Mouse (Mus musculus) CH12.LX (cell line): ENCODE measurements around the gene Slc22a14. TPM values are rescaled to one million over a fixed set of nuclear protein-coding genes. Genes with fewer than 3 reads are reported as not detected.
A peak's percentile ranks its signal among the peaks of the same experiment; 100 is the strongest.
"Not testable (repeated sequence)": the region's sequence is repeated elsewhere in the genome, so short reads cannot be mapped to it uniquely, and the experiment has no call there.

Experiments used
- DNase-seq: peaks from one replicate; pipeline ENCODE4 v3.0.0-alpha.2; 2013; ENCODE audit errors: extremely low read depth
- H3K27ac ChIP-seq: 2 replicates; pipeline ENCODE4 v1.5.1; 2012; ENCODE audit warnings: low read depth, mild to moderate bottlenecking, control low read depth, moderate library complexity; ENCODE audit not compliant: insufficient read depth
- H3K27me3 ChIP-seq: replicated peaks from 2 replicates; pipeline ENCODE3; 2012; ENCODE audit warnings: inconsistent platforms
- H3K36me3 ChIP-seq, 2 experiments: replicated peaks in 1 of 2; 2 replicates each; pipeline versions ENCODE3 to v1.6.1; 2012; ENCODE audit warnings: inconsistent platforms in 1 of 2, low read length in 1 of 2, mild to moderate bottlenecking in 1 of 2, mixed read lengths in 1 of 2, moderate library complexity in 1 of 2; ENCODE audit not compliant: control insufficient read depth in 1 of 2, insufficient read depth in 1 of 2
- H3K4me1 ChIP-seq, 2 experiments: 2 replicates each; pipeline ENCODE4 v1.6.1; 2012; ENCODE audit warnings: inconsistent platforms in 1 of 2, moderate library complexity in 1 of 2; ENCODE audit not compliant: insufficient read depth in 2 of 2, control insufficient read depth in 1 of 2
- H3K4me2 ChIP-seq: 2 replicates; pipeline ENCODE4 v1.6.1; 2012; ENCODE audit warnings: low read depth, mild to moderate bottlenecking, control low read depth; ENCODE audit not compliant: poor library complexity, insufficient read depth, severe bottlenecking
- H3K4me3 ChIP-seq, 3 experiments: fragments of 150-350 bp in 1 of 3; sonication (generic) in 1 of 3; replicated peaks in 1 of 3; 2 replicates each; pipeline versions ENCODE3 to v1.5.1; 2011 to 2012; ENCODE audit warnings: low read depth in 2 of 3, low read length in 2 of 3, mild to moderate bottlenecking in 2 of 3, moderate library complexity in 2 of 3, control low read depth in 1 of 3, improper control_type of control experiment in 1 of 3, inconsistent platforms in 1 of 3, mixed read lengths in 1 of 3; ENCODE audit not compliant: poor library complexity in 1 of 3
- H3K79me2 ChIP-seq: replicated peaks from 2 replicates; pipeline ENCODE4 v1.6.1; 2012; ENCODE audit warnings: mild to moderate bottlenecking, moderate library complexity; ENCODE audit not compliant: control insufficient read depth, poor library complexity, insufficient read depth, severe bottlenecking; ENCODE audit errors: extremely low read depth
- H3K9ac ChIP-seq: 2 replicates; pipeline ENCODE4 v1.6.1; 2012; ENCODE audit warnings: low read depth, mild to moderate bottlenecking, control low read depth, moderate library complexity; ENCODE audit not compliant: insufficient read depth
- H3K9me3 ChIP-seq: replicated peaks from 2 replicates; pipeline ENCODE3; 2012; ENCODE audit warnings: low read length, inconsistent platforms, mixed read lengths
- BHLHE40 ChIP-seq: IDR thresholded peaks from 2 replicates; pipeline ENCODE4 v1.6.1; 2011; ENCODE audit warnings: mild to moderate bottlenecking, low read depth, low read length, improper control_type of control experiment
- CHD1 ChIP-seq: IDR thresholded peaks from 2 replicates; pipeline ENCODE4 v1.6.1; 2012; ENCODE audit warnings: low read depth, low read length, improper control_type of control experiment, inconsistent platforms
- CTCF ChIP-seq, 2 experiments: IDR thresholded peaks in 1 of 2; conservative IDR thresholded peaks in 1 of 2; 2 replicates each; pipeline ENCODE4 v1.5.1; 2011 to 2012; ENCODE audit warnings: low read depth in 2 of 2, low read length in 2 of 2, improper control_type of control experiment in 1 of 2, inconsistent platforms in 1 of 2, mild to moderate bottlenecking in 1 of 2, moderate library complexity in 1 of 2
- E2F4 ChIP-seq: IDR thresholded peaks from 2 replicates; pipeline ENCODE4 v1.6.1; 2011; ENCODE audit warnings: low read depth, low read length, improper control_type of control experiment; ENCODE audit not compliant: insufficient replicate concordance
- EP300 ChIP-seq: IDR thresholded peaks from 2 replicates; pipeline ENCODE4 v1.6.1; 2011; ENCODE audit warnings: low read length, improper control_type of control experiment
- ETS1 ChIP-seq: conservative IDR thresholded peaks from 2 replicates; pipeline ENCODE4 v1.6.1; 2012; ENCODE audit warnings: low read depth, mild to moderate bottlenecking, inconsistent platforms, low read length, improper control_type of control experiment, moderate library complexity
- IRF4 ChIP-seq: IDR thresholded peaks from 2 replicates; pipeline ENCODE4 v1.6.1; 2014; ENCODE audit warnings: low read depth, mild to moderate bottlenecking, inconsistent platforms, low read length, improper control_type of control experiment
- JUN ChIP-seq: IDR thresholded peaks from 2 replicates; pipeline ENCODE4 v1.6.1; 2011; ENCODE audit warnings: low read depth, mild to moderate bottlenecking, low read length, improper control_type of control experiment, moderate library complexity; ENCODE audit not compliant: insufficient read depth
- JUND ChIP-seq: conservative IDR thresholded peaks from 2 replicates; pipeline ENCODE4 v1.6.1; 2011; ENCODE audit warnings: low read depth, low read length, improper control_type of control experiment
- MAFK ChIP-seq: IDR thresholded peaks from 2 replicates; pipeline ENCODE4 v1.6.1; 2011; ENCODE audit warnings: low read length, improper control_type of control experiment; ENCODE audit not compliant: insufficient replicate concordance
- MAX ChIP-seq: IDR thresholded peaks from 2 replicates; pipeline ENCODE4 v1.6.1; 2011; ENCODE audit warnings: low read length, improper control_type of control experiment
- MEF2A ChIP-seq: IDR thresholded peaks from 2 replicates; pipeline ENCODE4 v1.6.1; 2014; ENCODE audit warnings: low read depth, mild to moderate bottlenecking, inconsistent platforms, low read length, improper control_type of control experiment, borderline replicate concordance
- MYC ChIP-seq: IDR thresholded peaks from 2 replicates; pipeline ENCODE4 v1.6.1; 2011; ENCODE audit warnings: low read depth, mild to moderate bottlenecking, improper control_type of control experiment, low read length
- RAD21 ChIP-seq: IDR thresholded peaks from 2 replicates; pipeline ENCODE4 v1.6.1; 2011; ENCODE audit warnings: low read depth, mild to moderate bottlenecking, low read length, improper control_type of control experiment, moderate library complexity
- SIN3A ChIP-seq: IDR thresholded peaks from 2 replicates; pipeline ENCODE4 v1.6.1; 2012; ENCODE audit warnings: low read length, improper control_type of control experiment, inconsistent platforms
- SMC3 ChIP-seq: IDR thresholded peaks from 2 replicates; pipeline ENCODE4 v1.6.1; 2011; ENCODE audit warnings: low read depth, low read length, improper control_type of control experiment
- TBP ChIP-seq: conservative IDR thresholded peaks from 2 replicates; pipeline ENCODE4 v1.6.1; 2011; ENCODE audit warnings: low read depth, low read length, improper control_type of control experiment
- UBTF ChIP-seq: IDR thresholded peaks from 2 replicates; pipeline ENCODE4 v1.6.1; 2012; ENCODE audit warnings: low read depth, mild to moderate bottlenecking, inconsistent platforms, low read length, improper control_type of control experiment, moderate library complexity
- ZNF384 ChIP-seq: IDR thresholded peaks from 2 replicates; pipeline ENCODE4 v1.6.1; 2012; ENCODE audit warnings: low read depth, low read length, improper control_type of control experiment, inconsistent platforms
- dilution Hi-C: fragments of 300-500 bp; cut with MboI; formaldehyde crosslinking; loops from 2 replicates; pipeline ENCODE4 v1.14.3; 2020; ENCODE audit warnings: low sequenced_read_pairs; ENCODE audit not compliant: extremely low pct_unique_long_range_greater_than_20kb, extremely low pct_ligation_motif_present
- in situ Hi-C: fragments of 300-500 bp; cut with MboI; formaldehyde crosslinking; loops from 3 replicates; pipeline ENCODE4 v1.14.3; 2019; ENCODE audit warnings: low sequenced_read_pairs, low pct_ligation_motif_present, low pct_unique_long_range_greater_than_20kb, mixed read lengths
- polyA plus RNA-seq: library from polyadenylated mRNA; unstranded; fragments of >175 nt; gene quantifications from 2 replicates; pipeline ENCODE4 v1.2.1, GENCODE M21; 2012; ENCODE audit warnings: low read depth; ENCODE audit not compliant: insufficient read length
- total RNA-seq, 2 experiments: library from RNA; depleted of rRNA; stranded (reverse); fragments of 300-350 nt in 1 of 2; fragments of >200 nt in 1 of 2; gene quantifications; 2 replicates each; pipeline ENCODE4 v1.2.3; 2012 to 2014

Slc22a14 gene
- total and polyA plus RNA-seq, 3 experiments, result not detected

DNA sequence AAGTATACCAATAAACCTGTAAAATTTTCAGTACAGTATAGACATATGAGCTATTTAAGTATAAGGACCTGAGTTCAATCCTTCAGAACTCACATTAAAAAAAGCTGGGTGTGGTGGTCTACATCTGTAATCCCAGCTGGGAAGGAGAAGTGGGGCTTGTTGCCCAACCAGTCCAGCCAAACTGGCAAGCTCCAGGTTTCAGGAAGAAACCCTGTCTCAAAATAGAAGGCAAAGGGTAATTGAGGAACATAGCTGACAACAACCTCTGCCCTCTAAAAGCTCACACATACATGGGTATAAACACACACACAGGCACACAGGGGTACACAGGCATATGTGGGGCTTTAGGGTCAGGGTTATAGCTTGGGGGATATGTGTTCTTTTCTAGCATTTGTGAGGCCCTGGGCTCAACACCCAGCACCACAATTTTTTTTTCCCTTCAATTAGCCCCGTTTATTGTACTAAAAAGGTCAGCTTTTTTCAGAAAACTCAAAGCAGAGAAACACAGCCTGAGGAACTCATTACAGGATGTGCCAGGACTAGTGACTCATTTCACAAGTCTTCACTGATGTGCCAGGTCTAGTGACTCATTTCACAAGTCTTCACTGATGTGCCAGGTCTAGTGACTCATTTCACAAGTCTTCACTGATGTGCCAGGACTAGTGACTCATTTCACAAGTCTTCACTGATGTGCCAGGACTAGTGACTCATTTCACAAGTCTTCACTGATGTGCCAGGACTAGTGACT, 99.8 kb downstream of the Slc22a14 start:
- dilution Hi-C loops, H3K79me2 ChIP-seq, in situ Hi-C loops, H3K9ac ChIP-seq, H3K27me3 ChIP-seq, H3K4me3 ChIP-seq, H3K9me3 ChIP-seq, H3K4me2 ChIP-seq: not testable (repeated sequence)
- Histone ChIP-seq H3K4me1 (peaks cover 33 to 86% of the 10 kb centered on the region in 2 experiments), H3K36me3 (peaks cover 8 to 40% of the 10 kb centered on the region in 2 experiments), H3K27ac (peak overlapping the region; percentile 81)
- peak; percentile 74 for DNase-seq
- TF ChIP-seq CHD1, result 0 out of 2 replicates have a peak, but pooled peaks have one; percentile 41
- peak; percentile 87 for TF ChIP-seq UBTF
- TF ChIP-seq MAFK, result 0 out of 2 replicates have a peak, but pooled peaks have one; percentile 47
- TF ChIP-seq E2F4, result 0 out of 2 replicates have a peak, but pooled peaks have one; percentile 62
- TF ChIP-seq ZNF384, result peak; percentile 81
- TF ChIP-seq IRF4, result peak; percentile 97
- peak; percentile 98 for TF ChIP-seq JUN
- TF ChIP-seq MYC, result peak; percentile 69; the same call in 1 of the 2 replicates
- TF ChIP-seq SIN3A, result 0 out of 2 replicates have a peak, but pooled peaks have one; percentile 50
- TF ChIP-seq JUND, result peak; percentile 99
- peak; percentile 85 for TF ChIP-seq BHLHE40

GRCm38 (mm10) chr9:119263067-119263466, 102.3 kb downstream of the Slc22a14 start:
- DNase-seq, result peak; percentile 58
- no peaks in the 10 kb centered on the region for H3K27me3 ChIP-seq
- H3K36me3 ChIP-seq, result peaks cover 9 to 47% of the 10 kb centered on the region in 2 experiments
- no peaks in the 10 kb centered on the region for H3K9me3 ChIP-seq
- in situ Hi-C loops, result no loop called here
- TF ChIP-seq JUND (peak; percentile 57), TBP (0 out of 2 replicates have a peak, but pooled peaks have one; percentile 42), SMC3 (no peak), IRF4 (peak; percentile 22; the same call in 1 of the 2 replicates), RAD21 (peak; percentile 43), ZNF384 (peak; percentile 89), CHD1 (no peak), MYC (peak; percentile 40; the same call in 1 of the 2 replicates), JUN (0 out of 2 replicates have a peak, but pooled peaks have one; percentile 36), MEF2A (peak; percentile 82), MAX (no peak), ETS1 (peak; percentile 57; the same call in 1 of the 2 replicates), CTCF (conservative IDR thresholded peaks at IDR 0.05 in 1 of 2, IDR thresholded peaks at IDR 0.05 in 1 of 2; ENCODE audit: low read depth in 2 of 2, low read length in 2 of 2) (peak in 1 of 2 experiments; percentile 39; a peak in 2 of 4 replicates), EP300 (peak; percentile 75)
- dilution Hi-C loops, result no loop called here
- no peaks in the 10 kb centered on the region for H3K79me2 ChIP-seq
- H3K27ac ChIP-seq, result peak overlapping the region; percentile 80
- H3K4me3 ChIP-seq, result no peak overlapping the region
- H3K4me1 ChIP-seq, result peaks cover 33 to 94% of the 10 kb centered on the region in 2 experiments
- no peak overlapping the region; the same call in 1 of the 2 replicates for H3K9ac ChIP-seq
- H3K4me2 ChIP-seq, result peak overlapping the region; percentile 34
